Mouse (Mus musculus) MEL-GATA-1-ER (cell line): ENCODE data around the gene Aox1.

ENCODE experiments used
- DNase-seq: peaks from one replicate; pipeline ENCODE4 v3.0.0-alpha.2; 2012; ENCODE audit warnings: low read depth; ENCODE audit errors: extremely low read depth

Gene Aox1

DNA sequence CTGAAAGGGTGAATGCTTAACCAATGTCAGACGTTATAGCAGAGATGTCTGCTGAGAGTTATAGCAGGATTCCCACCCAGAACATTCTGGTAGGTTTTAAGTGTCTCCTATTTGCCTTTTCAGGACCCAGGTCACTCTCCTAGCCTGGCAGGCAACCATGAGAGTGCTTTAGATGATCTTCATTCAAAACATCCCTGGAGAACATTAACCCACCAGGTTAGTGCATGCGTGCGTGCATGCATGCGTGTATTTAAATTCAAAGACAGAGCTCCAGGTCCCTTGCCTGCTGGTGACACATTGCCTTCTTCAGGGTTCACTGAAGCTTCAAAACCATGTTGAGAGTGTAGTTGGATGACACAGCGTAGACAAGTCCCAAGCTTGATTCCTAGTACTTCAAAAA, 35.4 kb downstream of the Aox1 start:
- DNase-seq = no peak

DNA sequence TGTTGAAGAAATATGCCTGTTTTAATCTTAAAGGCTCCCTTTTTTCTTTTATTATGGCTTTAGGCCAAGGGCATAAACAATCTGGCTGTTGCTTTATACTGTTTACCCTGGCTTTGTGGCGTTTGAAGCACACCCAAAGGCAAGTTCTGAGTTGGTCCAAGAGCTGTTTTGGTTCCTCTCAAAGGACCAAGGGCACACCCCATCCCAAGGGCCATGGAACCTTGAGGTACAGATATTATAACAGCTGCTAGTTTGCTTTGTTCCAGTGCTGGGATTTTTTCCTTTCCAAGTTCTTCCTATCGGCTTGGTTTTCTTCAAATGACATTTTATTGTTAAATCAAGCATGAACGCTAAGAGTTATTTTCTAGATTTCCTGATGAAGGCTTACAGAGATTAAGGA, 35.9 kb downstream of the Aox1 start:
- DNase-seq = no peak

DNA sequence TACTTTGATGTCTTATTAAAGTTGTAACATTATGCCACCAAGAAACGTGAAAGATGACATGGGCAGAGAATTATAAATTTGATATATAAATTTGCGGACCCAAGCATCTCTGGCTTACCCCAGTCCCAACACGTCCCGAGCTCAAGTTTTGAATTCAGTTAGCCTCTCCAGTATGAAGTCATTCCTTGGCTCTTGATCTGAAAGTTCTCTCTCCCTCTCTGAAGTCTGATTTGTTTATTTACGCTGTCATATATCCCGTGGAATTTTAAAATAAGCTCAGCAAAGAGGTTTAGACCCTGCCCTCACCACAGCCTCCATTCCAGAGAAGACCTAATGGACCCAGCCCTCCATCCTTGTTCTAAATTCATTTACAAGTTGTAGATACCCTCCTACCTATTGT, 39.5 kb downstream of the Aox1 start:
- DNase-seq = no peak

DNA sequence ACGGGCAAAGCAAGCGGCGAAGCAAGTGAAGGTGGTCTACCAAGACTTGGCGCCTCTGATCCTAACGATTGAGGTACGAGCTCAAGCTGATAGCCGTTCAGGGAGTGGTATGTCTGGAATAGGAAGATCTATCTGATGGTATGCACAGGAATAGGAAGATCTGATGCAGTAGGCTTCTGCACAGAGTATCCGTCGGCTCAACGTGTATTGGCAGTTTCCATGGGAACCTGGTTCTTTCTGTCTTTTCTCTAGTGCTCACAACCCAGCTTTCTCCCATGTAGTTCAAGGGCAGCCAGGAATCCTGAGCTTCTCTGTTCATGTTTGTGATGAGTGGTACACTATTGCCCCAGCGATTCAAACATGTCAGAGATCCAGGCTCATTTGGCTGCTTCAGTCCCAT, 40.4 kb downstream of the Aox1 start:
- DNase-seq = no peak

DNA sequence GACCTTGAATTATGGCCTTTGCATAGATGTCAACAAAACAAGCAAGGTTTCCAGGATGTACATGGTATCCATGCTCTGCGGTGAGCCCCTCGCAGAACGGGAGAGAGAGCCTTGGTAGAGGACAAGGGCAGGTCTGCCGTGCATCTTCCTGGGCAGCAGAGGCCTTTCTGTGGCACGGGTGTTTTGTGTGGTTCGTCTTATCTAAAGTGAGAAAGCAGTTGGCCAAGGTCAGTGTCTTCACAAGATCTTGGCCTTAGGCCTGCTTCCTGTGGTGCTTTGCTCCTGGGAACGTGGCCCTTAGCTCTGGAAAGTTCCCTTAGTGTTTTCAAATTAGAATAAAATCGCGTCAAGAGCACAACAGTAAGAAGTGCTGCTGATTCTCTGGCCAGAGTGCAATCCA, 41.3 kb downstream of the Aox1 start:
- DNase-seq = no peak

DNA sequence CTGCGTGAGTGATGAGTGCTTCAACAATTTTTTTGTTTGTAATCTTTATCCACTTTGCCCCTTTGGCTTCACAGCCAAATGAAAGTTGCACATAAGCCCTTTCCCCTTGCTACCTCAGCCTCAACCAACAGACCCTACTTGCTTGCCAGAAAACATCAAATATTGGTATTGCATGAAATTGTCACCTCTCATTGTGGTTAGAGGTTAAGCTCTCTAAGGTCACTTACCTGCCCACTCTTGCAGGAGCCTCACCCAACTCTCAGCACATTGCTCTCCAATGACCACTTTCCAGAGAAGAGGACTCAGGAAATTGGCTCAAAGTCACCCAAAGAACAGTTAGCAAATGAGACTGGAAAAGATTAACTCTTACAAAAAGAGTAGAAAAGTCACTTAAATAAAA, 41.8 kb downstream of the Aox1 start:
- DNase-seq = no peak

DNA sequence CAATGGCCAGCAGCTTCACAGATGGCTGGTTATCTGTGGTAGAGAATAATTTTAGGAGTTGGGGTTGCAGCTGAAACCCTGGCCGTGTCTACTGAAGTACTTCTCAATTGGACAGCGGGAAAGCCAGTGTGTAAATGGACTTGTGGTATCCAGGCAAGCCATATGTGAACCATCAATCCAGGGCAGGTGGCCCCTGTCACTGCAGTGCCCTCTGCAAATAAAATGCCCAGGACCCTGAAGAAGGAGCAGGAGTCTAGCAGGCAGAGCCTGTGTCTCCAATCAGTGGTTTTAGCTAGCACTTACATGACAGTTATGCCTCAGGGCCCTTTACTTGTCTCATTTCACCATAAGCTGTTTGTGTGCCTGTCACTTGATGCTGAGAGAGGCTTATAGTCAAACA, 42.7 kb downstream of the Aox1 start:
- no peak for DNase-seq

DNA sequence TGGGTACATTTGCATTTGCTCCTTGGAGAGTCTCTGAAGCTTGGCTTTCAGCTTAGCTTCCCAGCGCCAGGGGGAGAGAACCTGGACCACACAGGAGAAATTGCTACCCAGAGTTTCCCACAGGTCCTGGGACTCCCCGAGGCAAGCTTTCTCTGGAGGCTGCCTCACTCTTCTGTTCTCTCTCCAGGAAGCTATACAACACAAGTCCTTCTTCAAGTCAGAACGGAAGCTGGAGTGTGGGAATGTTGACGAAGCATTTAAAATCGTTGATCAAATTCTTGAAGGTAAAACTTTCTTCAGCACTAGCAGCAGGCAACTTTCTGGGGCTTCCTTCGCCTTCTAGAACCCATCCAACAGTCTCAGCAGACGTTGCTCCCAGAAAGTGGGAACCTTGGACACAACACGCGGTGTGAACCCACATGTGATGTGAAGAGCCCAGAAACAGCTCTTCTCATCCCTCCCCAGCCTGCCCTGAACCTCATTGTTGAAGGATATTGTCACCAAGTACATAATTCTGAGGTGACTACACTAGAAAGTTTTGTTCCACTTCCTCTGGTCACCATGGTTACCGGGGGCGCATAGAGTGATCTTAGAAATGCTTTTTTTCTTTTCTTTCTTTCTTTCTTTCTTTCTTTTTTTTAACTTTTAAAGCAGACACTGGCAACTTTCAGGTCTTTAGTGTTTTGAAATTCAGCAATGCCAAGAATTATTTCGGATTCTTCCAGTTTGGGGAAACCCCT, 43.4 kb downstream of the Aox1 start:
- DNase-seq = no peak

DNA sequence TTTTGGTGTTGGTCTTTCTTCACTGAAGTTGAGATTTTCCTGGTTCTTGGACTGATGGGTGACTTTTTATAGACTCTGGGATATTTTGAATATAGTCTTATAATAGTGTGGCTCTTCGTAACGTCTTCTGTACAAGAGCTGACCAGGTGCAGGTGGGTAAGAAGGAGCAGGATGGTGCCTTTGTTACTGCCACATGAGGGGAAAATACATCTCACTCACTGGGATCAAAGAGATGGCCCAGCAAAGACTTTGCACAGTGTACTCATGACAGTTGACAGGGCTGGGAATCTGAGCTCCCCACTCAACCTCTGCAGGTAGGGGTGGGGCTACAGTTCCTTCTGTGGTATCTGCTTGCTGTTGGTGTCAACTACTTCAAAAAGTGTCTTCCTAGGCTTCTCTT, 44.5 kb downstream of the Aox1 start:
- no peak for DNase-seq

DNA sequence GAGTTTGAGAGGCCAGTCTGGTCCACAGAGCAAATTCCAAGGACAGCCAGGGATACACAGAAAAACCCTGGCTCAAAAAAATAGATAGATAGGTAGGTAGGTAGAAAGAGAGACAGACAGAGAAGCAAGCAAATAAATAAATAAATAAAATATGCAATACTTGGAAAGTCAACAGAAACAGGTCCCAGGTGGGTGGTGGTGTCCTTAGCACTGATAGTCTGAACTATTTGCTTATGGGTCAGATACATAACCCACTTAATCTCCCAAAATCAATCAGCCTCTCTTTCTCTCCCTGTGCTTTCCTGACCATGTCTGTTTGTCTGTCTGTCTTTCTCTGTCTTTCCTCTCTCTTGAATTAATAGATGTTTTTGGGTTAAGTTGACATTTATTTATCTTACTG, 48.2 kb downstream of the Aox1 start:
- DNase-seq = no peak

DNA sequence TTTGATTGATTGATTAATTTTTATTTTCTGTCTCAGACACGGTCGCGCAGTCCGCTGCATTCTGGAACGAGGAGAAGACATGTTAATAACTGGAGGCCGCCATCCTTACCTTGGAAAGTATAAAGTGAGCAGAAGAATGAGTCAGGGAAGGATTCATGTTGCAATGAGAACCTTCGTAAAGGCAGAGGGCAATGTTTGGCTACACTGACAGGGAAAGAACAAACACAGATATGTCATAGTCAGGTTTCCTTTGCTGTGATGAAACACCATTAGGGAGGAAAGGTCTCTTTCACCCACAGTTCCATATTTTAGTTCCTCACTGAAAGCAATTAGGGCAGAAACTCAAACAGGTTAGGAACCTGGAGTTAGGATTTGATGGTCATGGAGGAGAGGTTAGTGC, 48.7 kb downstream of the Aox1 start:
- DNase-seq = no peak

DNA sequence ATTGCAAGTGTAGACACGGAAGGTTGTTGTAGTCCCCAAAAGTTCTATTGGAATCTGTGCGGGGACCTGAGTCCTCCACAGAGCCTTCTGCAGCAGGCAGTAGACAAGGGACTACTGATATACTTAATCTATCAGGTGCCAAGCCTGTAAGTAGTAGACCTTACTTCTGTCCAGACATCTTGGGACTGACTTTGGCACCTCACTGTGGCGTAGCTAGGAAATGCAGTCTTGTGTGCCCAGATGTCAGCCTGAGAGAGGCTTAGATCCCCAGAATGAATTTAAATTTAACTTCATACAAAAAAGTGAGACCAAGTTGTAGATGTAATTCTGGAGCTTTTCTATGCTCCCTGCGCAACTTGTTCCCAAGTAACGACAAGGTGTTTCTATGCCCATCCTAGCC, 50.0 kb downstream of the Aox1 start:
- no peak for DNase-seq

DNA sequence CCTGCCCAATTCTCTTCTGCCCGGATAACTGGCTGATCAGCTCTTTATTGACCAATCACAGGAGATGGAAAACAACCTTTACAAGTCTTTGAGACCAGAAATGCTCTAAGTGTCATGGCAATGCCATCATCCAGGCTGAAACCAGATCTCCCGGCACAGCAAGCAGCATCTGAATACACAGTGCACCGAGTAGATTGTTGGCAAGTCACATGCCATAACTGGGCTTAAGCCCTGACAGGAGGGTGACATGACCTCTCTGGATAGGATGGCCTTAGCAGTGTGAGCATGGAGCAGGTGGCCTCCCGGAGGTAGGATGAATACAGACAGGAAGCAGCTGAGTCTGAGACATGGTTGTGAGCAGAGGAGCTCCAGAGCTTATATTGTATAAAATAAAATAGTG, 50.7 kb downstream of the Aox1 start:
- DNase-seq = no peak

DNA sequence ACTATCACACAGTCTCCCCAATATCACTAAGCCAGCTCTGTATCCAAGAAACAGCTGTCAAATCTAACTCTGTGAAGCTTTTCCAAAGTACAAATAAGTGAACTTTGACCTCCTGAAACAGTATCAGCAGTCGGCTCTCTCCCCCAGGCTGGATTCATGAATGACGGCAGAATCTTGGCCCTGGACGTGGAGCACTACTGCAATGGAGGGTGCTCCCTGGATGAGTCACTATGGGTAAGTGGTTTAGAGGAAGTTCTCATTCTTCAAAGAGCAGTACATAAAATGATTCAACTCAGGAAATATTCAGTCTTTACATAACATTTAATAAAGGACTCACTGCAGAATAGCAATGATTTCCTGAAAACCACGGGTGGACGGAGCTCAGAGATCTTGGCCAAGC, 51.6 kb downstream of the Aox1 start:
- DNase-seq = no peak

DNA sequence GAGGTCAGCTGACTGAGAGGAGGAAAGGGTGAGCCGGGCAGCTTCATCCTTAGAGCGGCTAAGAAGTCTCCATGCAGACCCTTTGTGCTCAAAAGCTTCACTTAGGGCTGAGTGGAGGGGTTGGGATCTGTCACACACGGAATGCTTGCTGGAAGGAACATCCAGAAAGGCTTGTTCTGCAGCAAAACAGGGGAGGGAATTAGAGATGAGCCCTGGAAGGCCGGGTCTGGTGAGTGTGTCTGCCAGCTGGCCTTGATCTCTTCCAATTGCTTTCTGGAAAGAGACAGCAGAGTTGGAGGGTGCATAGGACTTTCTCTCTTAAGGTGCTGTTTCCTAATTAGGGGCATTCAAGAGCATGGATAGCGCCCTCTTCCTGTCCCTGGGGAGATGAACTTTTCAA, 59.6 kb downstream of the Aox1 start:
- no peak for DNase-seq

DNA sequence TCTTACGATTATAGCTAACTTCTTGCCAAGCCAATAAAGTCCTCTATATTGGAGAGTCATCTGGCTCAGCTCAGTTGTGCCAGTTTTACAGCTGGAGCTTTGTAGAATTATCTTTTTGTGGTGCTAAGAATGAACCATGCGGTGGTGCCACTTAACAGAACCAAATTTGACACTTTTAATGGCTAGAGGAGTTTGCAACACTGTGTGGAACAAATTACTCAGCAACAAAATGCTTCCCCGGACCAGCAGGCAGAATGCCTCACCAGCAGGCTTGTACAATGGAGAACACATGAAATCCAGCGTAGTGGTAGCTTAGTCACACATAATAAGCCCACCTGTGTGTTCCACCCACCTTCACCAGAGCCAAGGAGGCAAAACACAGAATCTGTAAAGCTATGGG, 60.5 kb downstream of the Aox1 start:
- DNase-seq = no peak

DNA sequence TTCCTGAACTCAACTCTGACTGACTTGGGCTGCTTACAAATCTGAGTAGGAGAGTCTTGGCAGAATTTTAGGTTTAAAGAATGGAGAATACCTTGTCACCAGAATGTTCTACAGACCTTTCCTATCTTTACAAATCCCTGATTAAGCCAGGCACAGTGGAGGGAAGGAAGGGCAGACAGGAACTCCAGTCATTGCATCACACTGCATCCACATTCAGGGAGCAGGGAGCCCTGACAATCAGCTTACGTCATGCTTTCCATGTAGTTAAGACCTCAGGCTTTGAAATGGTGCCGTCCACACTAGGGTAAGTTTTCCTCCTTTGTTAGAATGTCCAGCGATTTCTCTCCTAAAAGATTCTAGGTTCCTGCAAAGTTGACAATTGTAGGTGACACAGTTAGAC, 61.5 kb downstream of the Aox1 start:
- DNase-seq = no peak

DNA sequence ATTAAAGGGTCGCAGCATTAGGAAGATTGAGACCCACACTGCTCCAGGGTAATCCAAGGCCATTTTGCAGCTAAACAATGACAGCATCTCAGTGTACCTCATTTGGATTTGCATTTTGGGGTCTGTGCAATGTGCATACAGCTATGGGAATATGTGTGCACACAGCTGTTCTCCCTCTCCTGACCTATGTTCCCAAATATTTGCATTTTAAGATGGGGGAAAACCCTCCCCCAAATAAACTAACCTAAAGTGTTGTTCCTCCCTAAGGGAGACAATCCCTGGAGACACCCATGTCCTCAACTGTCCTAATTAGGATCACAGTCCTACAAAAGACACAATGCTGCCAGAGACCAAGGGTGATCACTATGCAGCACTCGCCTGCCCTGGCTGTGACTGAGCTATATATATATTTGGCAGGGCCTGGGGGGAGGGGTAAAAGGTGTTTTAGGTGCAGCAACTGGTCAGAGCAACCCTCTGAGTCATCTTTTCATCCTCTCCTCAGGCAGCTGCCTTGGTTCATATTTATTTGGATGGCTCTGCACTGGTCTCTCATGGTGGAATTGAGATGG, 62.3 kb downstream of the Aox1 start:
- no peak for DNase-seq

DNA sequence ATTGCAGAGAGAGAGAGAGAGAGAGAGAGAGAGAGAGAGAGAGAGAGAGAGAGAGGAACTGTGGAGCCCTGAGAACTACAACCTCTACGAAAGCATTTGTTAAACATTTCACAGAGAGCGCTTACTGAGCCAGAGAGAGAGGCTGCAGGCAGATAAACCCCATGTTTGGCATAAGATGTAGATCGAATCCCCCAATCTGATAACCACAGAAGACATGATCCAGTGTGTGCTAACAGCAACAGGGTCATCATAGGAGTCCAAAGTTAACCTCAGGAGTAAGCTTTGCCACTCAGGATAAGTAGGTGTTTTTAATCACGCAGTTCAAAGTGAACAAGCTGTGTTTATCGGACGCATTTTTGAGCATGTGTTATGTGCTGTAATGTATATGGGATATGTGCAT, 67.6 kb downstream of the Aox1 start:
- no peak for DNase-seq

DNA sequence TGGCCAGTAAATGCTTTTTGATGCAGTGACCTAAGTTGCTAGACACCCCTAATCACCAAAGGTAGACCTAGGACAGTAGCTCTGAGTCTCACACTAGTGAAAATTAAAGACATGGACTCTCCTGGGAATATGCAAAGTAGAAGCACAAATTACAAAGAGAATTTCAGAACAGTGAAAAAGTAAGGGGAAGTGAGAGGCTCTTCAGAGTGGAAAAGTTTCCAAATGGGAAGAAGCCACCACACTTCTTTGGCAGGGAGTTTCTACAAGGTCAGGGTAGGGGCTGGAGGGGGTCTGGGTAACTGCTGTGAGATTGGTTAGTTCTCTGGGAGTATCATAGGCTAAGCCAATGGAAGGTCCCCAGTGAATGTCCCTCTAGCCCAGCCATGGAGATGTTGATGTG, 69.4 kb downstream of the Aox1 start:
- no peak for DNase-seq

DNA sequence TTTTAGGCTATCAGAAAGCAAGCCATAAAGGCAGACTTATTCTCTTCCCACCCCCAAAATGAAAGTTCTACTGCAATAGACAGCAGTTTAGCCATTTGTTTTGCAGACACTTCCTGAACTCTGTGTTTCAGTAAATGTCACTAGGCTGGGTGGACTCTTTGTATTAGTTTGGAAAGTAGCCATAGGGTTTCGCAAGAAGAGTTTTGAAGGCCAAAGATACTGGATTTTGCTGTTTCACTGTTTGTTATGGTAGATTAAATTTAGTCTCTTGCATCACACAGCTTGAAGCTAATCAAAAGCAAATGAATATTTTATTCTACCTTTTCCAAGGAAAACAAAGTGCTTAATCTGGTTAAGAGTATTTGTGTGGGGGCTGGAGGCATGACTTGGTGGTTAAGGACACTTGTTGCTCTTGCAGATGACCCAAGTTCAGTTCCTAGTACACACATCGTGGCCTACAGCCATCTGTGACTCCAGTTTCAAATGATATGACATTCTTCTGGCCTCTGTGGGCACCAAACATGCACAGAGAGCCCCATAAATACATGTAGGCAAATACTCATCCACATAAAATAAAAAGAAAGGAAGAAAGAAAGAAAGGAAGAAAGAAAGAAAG, 71.9 kb downstream of the Aox1 start:
- DNase-seq = no peak

DNA sequence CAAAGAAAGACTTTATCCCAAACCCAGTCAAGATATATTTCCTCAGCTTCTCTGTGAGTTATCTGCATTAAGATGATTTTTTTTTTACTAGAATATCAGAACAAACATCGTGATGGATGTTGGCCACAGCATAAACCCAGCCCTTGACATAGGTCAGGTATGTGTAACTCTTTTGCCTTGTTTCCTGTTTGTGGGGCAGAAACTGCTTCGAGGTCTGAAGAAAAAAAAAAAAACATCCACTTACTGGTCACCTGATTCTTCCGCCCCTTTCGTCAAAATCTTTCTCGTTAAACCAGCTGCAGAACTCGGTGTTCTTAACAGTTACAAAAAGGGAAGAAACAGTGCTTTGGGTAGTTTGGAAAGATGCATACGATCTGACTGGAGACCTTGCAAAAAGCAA, 72.8 kb downstream of the Aox1 start:
- DNase-seq = no peak

DNA sequence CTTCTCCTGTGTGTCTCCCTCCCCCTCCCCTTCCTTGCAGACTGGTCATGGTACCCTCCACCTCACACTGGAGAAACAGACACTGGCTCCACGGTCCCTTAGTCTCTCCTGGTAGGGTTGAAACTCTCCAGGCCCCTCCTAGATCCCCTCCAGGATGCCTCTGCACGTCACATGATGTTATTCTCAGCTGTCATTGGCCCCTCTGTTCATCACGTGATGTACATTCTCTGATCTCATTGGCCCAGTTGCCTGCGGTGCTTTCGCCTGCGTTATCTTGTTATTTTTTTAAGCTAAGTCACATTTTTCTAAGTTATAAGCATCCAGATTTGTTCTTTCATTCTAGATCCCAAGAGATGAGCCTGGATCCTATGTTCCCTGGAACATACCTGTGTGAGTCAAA, 76.0 kb downstream of the Aox1 start:
- no peak for DNase-seq
